Mouse (Mus musculus): ENCODE measurements around the gene Fam181a. TPM values are rescaled to one million over a fixed set of nuclear protein-coding genes. Genes with fewer than 3 reads are reported as not detected.
A peak's percentile ranks its signal among the peaks of the same experiment; 100 is the strongest.

Fam181a gene
- total RNA-seq (2015) (not detected in 2 replicates), total RNA-seq (2017) (not detected in 2 replicates)

GRCm38 (mm10) chr12:103310744-103311267 lies at the start of gene Fam181a:
Gene Fam181a (plus strand): TSS chr12:103310975.
- ATAC-seq (ENCODE audit: poor library complexity, severe bottlenecking): no peak

- no peak for ATAC-seq (ENCODE audit: poor library complexity, severe bottlenecking)
Measured at GRCm38 (mm10) chr12:103262017-103262865, 48.5 kb upstream of the Fam181a start.

- no peak for ATAC-seq (ENCODE audit: poor library complexity, severe bottlenecking)
Measured at GRCm38 (mm10) chr12:103266605-103267004, 44.2 kb upstream of the Fam181a start.

- ATAC-seq (ENCODE audit: poor library complexity, severe bottlenecking): no peak
Measured at GRCm38 (mm10) chr12:103272176-103272575, 38.6 kb upstream of the Fam181a start.

- peak; percentile 21; the same call in 1 of the 2 replicates for ATAC-seq (ENCODE audit: poor library complexity, severe bottlenecking)
Measured at GRCm38 (mm10) chr12:103273051-103273450, 37.7 kb upstream of the Fam181a start.

GRCm38 (mm10) chr12:103273732-103274131 lies 37.0 kb upstream of the Fam181a start:
- peak; percentile 60 for ATAC-seq (ENCODE audit: poor library complexity, severe bottlenecking)

GRCm38 (mm10) chr12:103276422-103276821 lies 34.4 kb upstream of the Fam181a start:
- no peak for ATAC-seq (ENCODE audit: poor library complexity, severe bottlenecking)

- ATAC-seq (ENCODE audit: poor library complexity, severe bottlenecking): no peak
Measured at GRCm38 (mm10) chr12:103281491-103281890, 29.3 kb upstream of the Fam181a start.

- ATAC-seq (ENCODE audit: poor library complexity, severe bottlenecking): no peak
Measured at GRCm38 (mm10) chr12:103281912-103282311, 28.9 kb upstream of the Fam181a start.

GRCm38 (mm10) chr12:103282936-103283335 lies 27.8 kb upstream of the Fam181a start:
- no peak for ATAC-seq (ENCODE audit: poor library complexity, severe bottlenecking)

- ATAC-seq (ENCODE audit: poor library complexity, severe bottlenecking): no peak
Measured at GRCm38 (mm10) chr12:103283411-103283810, 27.4 kb upstream of the Fam181a start.

- ATAC-seq (ENCODE audit: poor library complexity, severe bottlenecking): no peak
Measured at GRCm38 (mm10) chr12:103287276-103287675, 23.5 kb upstream of the Fam181a start.

GRCm38 (mm10) chr12:103292366-103292765 lies 18.4 kb upstream of the Fam181a start:
- no peak for ATAC-seq (ENCODE audit: poor library complexity, severe bottlenecking)

- no peak for ATAC-seq (ENCODE audit: poor library complexity, severe bottlenecking)
Measured at GRCm38 (mm10) chr12:103296292-103296691, 14.5 kb upstream of the Fam181a start.

- ATAC-seq (ENCODE audit: poor library complexity, severe bottlenecking): no peak
Measured at GRCm38 (mm10) chr12:103300493-103300892, 10.3 kb upstream of the Fam181a start.

GRCm38 (mm10) chr12:103301645-103302044 lies 9.1 kb upstream of the Fam181a start:
- 0 out of 2 replicates have a peak, but pooled peaks have one; percentile 53 for ATAC-seq (ENCODE audit: poor library complexity, severe bottlenecking)

- no peak for ATAC-seq (ENCODE audit: poor library complexity, severe bottlenecking)
Measured at GRCm38 (mm10) chr12:103302960-103303359, 7.8 kb upstream of the Fam181a start.

GRCm38 (mm10) chr12:103306224-103306623 lies 4.6 kb upstream of the Fam181a start:
- ATAC-seq (ENCODE audit: poor library complexity, severe bottlenecking): no peak

- ATAC-seq (ENCODE audit: poor library complexity, severe bottlenecking): peak; percentile 64
Measured at GRCm38 (mm10) chr12:103306720-103307119, 4.1 kb upstream of the Fam181a start.

- no peak for ATAC-seq (ENCODE audit: poor library complexity, severe bottlenecking)
Measured at GRCm38 (mm10) chr12:103311921-103312320, 1.1 kb downstream of the Fam181a start.

- no peak for ATAC-seq (ENCODE audit: poor library complexity, severe bottlenecking)
Measured at GRCm38 (mm10) chr12:103313274-103313673, 2.5 kb downstream of the Fam181a start.

All from megakaryocyte, adult 5-6 weeks (primary cell).